Mouse (Mus musculus): ENCODE data around the gene Lrch1.

DNA sequence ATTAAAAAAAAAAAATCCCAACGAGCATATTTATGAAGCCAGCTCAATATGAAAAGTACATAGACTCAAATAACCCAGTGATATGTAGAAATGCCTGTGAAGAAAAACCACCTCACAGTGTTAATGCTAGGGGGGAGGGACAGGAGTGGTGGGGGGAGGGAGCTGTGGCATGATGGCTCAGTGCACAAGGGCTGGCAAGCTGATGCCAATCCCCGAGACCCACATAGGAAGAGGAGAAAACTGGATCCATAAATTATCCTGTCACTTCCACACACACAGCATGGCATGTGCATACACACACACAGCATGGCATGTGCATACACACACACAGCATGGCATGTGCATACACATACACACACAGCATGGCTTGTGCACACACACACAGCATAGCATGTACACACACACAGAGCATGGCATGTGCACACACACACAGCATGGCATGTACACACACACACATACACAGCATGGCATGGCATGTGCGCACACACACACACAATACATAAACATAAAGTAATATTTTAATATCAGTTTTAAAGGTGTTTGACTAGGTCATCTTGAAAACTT is 54.5 kb downstream of the Lrch1 start:
- TF ChIP-seq POLR2A (IDR thresholded peaks at IDR 0.05; ENCODE audit: low read depth, low read length), result no peak
- TF ChIP-seq CTCF (conservative IDR thresholded peaks at IDR 0.05; ENCODE audit: insufficient read depth, insufficient read length, low read depth, low read length), result no peak
